Mouse (Mus musculus) heart, embryonic 14.5 days (tissue): ENCODE measurements around the gene Fgf5. TPM values are rescaled to one million over a fixed set of nuclear protein-coding genes. Genes with fewer than 3 reads are reported as not detected.

Experiments
- ATAC-seq: fragments of 200-750 bp; cut with Nextera tagmentation; 2 replicates; pipeline ENCODE4 v1.8.0; 2017; ENCODE audit warnings: low read depth, moderate TSS enrichment; ENCODE audit not compliant: insufficient number of reproducible peaks, insufficient read depth, low FRiP score
- H3K27ac ChIP-seq, 2 experiments: fragments of 200-500 bp in 1 of 2; fragments of 300-500 bp in 1 of 2; sonication (generic) in 1 of 2; replicated peaks in 1 of 2; 2 replicates each; pipeline ENCODE4 v1.5.1; 2012 to 2014; ENCODE audit warnings: low read depth in 2 of 2, low read length in 2 of 2, control low read depth in 1 of 2, mild to moderate bottlenecking in 1 of 2, mixed read lengths in 1 of 2; ENCODE audit not compliant: control insufficient read depth in 1 of 2, insufficient read depth in 1 of 2
- H3K27me3 ChIP-seq: fragments of 300-500 bp; sonication (generic); 2 replicates; pipeline ENCODE4 v1.6.1; 2014; ENCODE audit warnings: mild to moderate bottlenecking, low read length, control low read depth; ENCODE audit not compliant: control insufficient read depth, insufficient read depth
- H3K36me3 ChIP-seq: fragments of 300-500 bp; sonication (generic); 2 replicates; pipeline ENCODE4 v1.6.1; 2014; ENCODE audit warnings: mild to moderate bottlenecking, control low read depth, low read length, mixed read lengths; ENCODE audit not compliant: control insufficient read depth, insufficient read depth
- H3K4me1 ChIP-seq, 2 experiments: fragments of 200-500 bp in 1 of 2; fragments of 300-500 bp in 1 of 2; sonication (generic) in 1 of 2; 2 replicates each; pipeline ENCODE4 v1.6.1; 2012 to 2014; ENCODE audit warnings: low read length in 2 of 2, control low read depth in 1 of 2, mixed read lengths in 1 of 2; ENCODE audit not compliant: control insufficient read depth in 2 of 2, insufficient read depth in 2 of 2
- H3K4me2 ChIP-seq: fragments of 300-500 bp; sonication (generic); 2 replicates; pipeline ENCODE4 v1.6.1; 2014; ENCODE audit warnings: mild to moderate bottlenecking, low read length
- H3K4me3 ChIP-seq, 2 experiments: fragments of 200-500 bp in 1 of 2; fragments of 300-500 bp in 1 of 2; sonication (generic) in 1 of 2; 2 replicates each; pipeline ENCODE4 v1.5.1; 2012 to 2014; ENCODE audit warnings: low read length in 2 of 2, mild to moderate bottlenecking in 2 of 2, control low read depth in 1 of 2, low read depth in 1 of 2, moderate library complexity in 1 of 2; ENCODE audit not compliant: control insufficient read depth in 1 of 2, insufficient read depth in 1 of 2
- H3K9ac ChIP-seq: fragments of 300-500 bp; sonication (generic); 2 replicates; pipeline ENCODE4 v1.6.1; 2014; ENCODE audit warnings: mild to moderate bottlenecking, low read length
- H3K9me3 ChIP-seq: fragments of 300-500 bp; sonication (generic); 2 replicates; pipeline ENCODE4 v1.6.1; 2016; ENCODE audit warnings: low read length, control low read depth; ENCODE audit not compliant: control insufficient read depth
- WGBS: fragments of 180-500 bp; shearing (Covaris S2); extraction: QIAGEN DNeasy Blood & Tissue Kit; methylation state at CpG from one replicate; pipeline ENCODE4 v1.1.7; 2014; 5-methylcytosine and 5-hydroxymethylcytosine counted together
- polyA plus RNA-seq: library from polyadenylated mRNA; unstranded; fragments of >200 nt; fragmentation: Nextera tagmentation; extraction: Ambion mirVana; gene quantifications from 2 replicates; pipeline ENCODE4 v1.2.1, GENCODE M21; 2014

Fgf5 gene
- polyA plus RNA-seq, 1 experiment from 2014 or later: 0.41 TPM

DNA sequence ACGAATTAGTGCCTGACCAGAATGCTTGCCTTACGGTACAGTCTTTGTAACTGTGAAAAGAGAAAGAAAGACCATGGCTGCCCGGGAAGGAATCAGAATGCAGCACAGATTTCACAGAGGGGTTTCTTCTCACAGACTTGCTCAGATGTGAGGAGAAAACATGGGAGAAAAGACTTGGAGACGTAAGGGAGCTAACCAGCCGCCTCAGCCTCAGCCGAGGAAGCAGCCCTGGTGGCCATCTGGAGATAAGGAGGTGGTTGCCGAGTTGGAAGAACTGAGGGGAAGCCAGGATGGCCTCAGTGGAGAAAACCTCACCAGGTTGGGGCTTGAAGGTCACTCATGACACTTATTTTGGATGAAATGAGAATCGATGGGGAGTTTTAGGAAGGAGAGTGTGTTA, 8.7 kb upstream of the Fgf5 start:
- H3K36me3 ChIP-seq: no peaks in the 10 kb centered on the region
- no peak overlapping the region for H3K27ac ChIP-seq
- H3K4me3 ChIP-seq: no peak overlapping the region
- H3K4me2 ChIP-seq: no peak overlapping the region
- ATAC-seq: no peak
- no peak overlapping the region for H3K9ac ChIP-seq
- no peaks in the 10 kb centered on the region for H3K27me3 ChIP-seq
- WGBS: 41% methylated on average over 8 of the region's 8 CpGs
- H3K9me3 ChIP-seq: no peaks in the 10 kb centered on the region
- H3K4me1 ChIP-seq: no peaks in the 10 kb centered on the region

DNA sequence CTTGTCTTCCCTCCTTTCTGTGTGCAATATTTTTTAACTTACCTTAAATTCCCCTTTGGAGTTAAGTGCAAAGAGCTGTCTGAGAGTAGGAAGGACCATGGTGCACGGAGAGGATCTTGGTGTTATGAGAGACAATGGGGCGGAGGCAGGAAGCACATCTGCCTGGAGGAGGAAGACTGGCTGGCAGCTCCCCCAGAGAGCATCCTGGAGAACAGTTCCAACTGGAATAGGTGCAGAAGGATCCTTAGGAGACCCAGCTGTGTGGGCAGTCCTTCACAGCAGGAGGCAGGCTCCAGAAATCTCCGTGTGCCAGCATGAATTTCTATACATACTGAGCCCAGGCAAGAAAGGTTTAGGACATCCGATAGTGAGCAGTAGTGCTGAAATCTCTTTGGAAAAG, 8.0 kb upstream of the Fgf5 start:
- no peak overlapping the region for H3K27ac ChIP-seq
- no peak for ATAC-seq

GRCm38 (mm10) chr5:98246826-98247225, 7.2 kb upstream of the Fgf5 start:
- no peak overlapping the region for H3K4me2 ChIP-seq
- H3K27me3 ChIP-seq: peaks cover 4% of the 10 kb centered on the region; the same call in 1 of the 2 replicates
- no peak overlapping the region for H3K4me3 ChIP-seq
- no peak for ATAC-seq
- H3K9ac ChIP-seq: no peak overlapping the region
- no peaks in the 10 kb centered on the region for H3K4me1 ChIP-seq
- WGBS: 74% methylated on average over 7 of the region's 7 CpGs
- no peaks in the 10 kb centered on the region for H3K9me3 ChIP-seq
- no peaks in the 10 kb centered on the region for H3K36me3 ChIP-seq
- H3K27ac ChIP-seq: no peak overlapping the region

More for the DNA sequence above, 8.0 kb upstream of the Fgf5 start:
- Histone ChIP-seq H3K9me3 (no peaks in the 10 kb centered on the region), H3K27me3 (no peaks in the 10 kb centered on the region), H3K4me1 (no peaks in the 10 kb centered on the region), H3K36me3 (no peaks in the 10 kb centered on the region), H3K4me3 (no peak overlapping the region), H3K9ac (no peak overlapping the region), H3K4me2 (no peak overlapping the region)
- WGBS: 37% methylated on average over 4 of the region's 4 CpGs

- H3K4me1 ChIP-seq: no peaks in the 10 kb centered on the region
- H3K27me3 ChIP-seq: peaks cover 4% of the 10 kb centered on the region; the same call in 1 of the 2 replicates
- no peak overlapping the region for H3K9ac ChIP-seq
- no peak for ATAC-seq
- no peak overlapping the region for H3K4me3 ChIP-seq
- no peak overlapping the region for H3K27ac ChIP-seq
- no peaks in the 10 kb centered on the region for H3K36me3 ChIP-seq
- 58% methylated on average over 2 of the region's 2 CpGs for WGBS
- no peaks in the 10 kb centered on the region for H3K9me3 ChIP-seq
- H3K4me2 ChIP-seq: no peak overlapping the region
These were observed 6.5 kb upstream of the Fgf5 start for GRCm38 (mm10) chr5:98247516-98247915.

DNA sequence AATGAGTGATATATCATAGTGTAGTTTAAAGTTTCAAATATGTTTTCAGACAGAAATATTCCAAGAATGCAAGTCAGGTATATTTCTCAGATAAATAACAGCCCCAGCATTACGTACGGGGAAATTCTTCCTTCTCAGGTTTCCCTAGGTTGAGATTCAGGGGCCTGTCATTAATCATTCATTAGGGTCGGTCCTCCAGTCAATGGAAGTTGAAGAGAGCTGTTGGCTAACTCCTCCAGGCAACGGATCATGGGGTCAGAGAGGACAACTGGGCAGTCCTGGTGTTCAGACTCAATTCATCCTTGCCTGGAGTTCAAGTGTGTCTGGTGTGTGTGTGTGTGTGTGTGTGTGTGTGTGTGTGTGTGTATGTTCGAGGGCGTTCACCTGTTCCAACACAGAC, 837 bp upstream of the Fgf5 start:
- Histone ChIP-seq H3K36me3 (no peaks in the 10 kb centered on the region), H3K27me3 (peaks cover 45% of the 10 kb centered on the region), H3K4me3 (peak overlapping the region in 1 of 2 experiments; percentile 64; a peak in 1 of 4 replicates), H3K27ac (no peak overlapping the region), H3K9ac (no peak overlapping the region), H3K9me3 (no peaks in the 10 kb centered on the region), H3K4me1 (peaks cover 0 to 2% of the 10 kb centered on the region in 2 experiments; a peak in 2 of 4 replicates), H3K4me2 (peak overlapping the region; percentile 99; the same call in 1 of the 2 replicates)
- 31% methylated on average over 6 of the region's 6 CpGs for WGBS
- no peak; the same call in 1 of the 2 replicates for ATAC-seq

- Histone ChIP-seq H3K4me1 (peaks cover 0 to 2% of the 10 kb centered on the region in 2 experiments; a peak in 2 of 4 replicates), H3K4me2 (peak overlapping the region; percentile 99), H3K9me3 (no peaks in the 10 kb centered on the region), H3K27ac (no peak overlapping the region), H3K4me3 (peak overlapping the region in 1 of 2 experiments; percentile 64; a peak in 2 of 4 replicates), H3K36me3 (no peaks in the 10 kb centered on the region), H3K9ac (no peak overlapping the region), H3K27me3 (peaks cover 45% of the 10 kb centered on the region)
- 5% methylated on average over 12 of the region's 12 CpGs for WGBS
- no peak for ATAC-seq
These were observed 1.2 kb downstream of the Fgf5 start for GRCm38 (mm10) chr5:98255176-98255575.

GRCm38 (mm10) chr5:98255760-98256490, 1.9 kb downstream of the Fgf5 start:
- H3K9me3 ChIP-seq: no peaks in the 10 kb centered on the region
- 13% methylated on average over 18 of the region's 18 CpGs for WGBS
- H3K27ac ChIP-seq: no peak overlapping the region
- no peak overlapping the region for H3K9ac ChIP-seq
- H3K4me1 ChIP-seq: peaks cover 0 to 2% of the 10 kb centered on the region in 2 experiments; a peak in 2 of 4 replicates
- no peaks in the 10 kb centered on the region for H3K36me3 ChIP-seq
- peaks cover 45% of the 10 kb centered on the region for H3K27me3 ChIP-seq
- H3K4me2 ChIP-seq: peak overlapping the region; percentile 99
- no peak for ATAC-seq
- peak overlapping the region in 1 of 2 experiments; percentile 64; a peak in 2 of 4 replicates for H3K4me3 ChIP-seq
